ENCODE assay signal across 29 mouse cellular contexts in the genomic region with DNA sequence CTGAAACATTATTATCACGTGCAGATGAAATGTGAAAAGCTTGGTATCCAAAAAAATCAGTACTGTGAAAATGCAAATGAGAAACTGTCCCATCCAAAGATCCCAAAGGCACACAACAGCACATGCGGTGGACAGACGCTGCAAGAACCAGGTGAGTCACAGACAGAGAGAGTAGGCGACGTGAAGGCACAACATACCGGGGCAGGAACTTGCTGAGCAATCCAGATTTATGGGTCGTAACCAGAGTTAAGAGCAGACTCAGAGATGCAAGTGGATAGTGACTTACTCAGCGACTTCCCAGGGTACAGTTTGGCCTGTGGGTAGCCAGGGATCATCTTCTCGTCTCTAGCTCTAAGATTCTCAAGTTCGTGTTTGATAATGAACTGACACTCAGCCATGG. TPM values are rescaled to one million over a fixed set of nuclear protein-coding genes. Genes with fewer than 3 reads are reported as not detected.
DNase-seq lines count a peak whose midpoint lies in the region; ATAC-seq lines count a peak whose summit lies in the region.
"Had no signal": no experiment of that assay in that cellular context is flagged by ENCODE, and none has a peak within 500 bp of the region (broad histone marks: within the 10 kb centered on the region; RNA-seq: fewer than 3 reads in every experiment).

No protein-coding gene starts in this region.

- peak; percentile 12 for DNase-seq in 3T3-L1 (ENCODE audit: low read depth, low spot score)
- DNase-seq in brain, adult 2 months (ENCODE audit: low read depth, low spot score) = peak; percentile 32
- peak; percentile 18 for DNase-seq in skeletal muscle tissue, adult 2 months (ENCODE audit: low read depth, low spot score)
- DNase-seq in layer of hippocampus, adult 18-20 months (ENCODE audit: low spot score in 2 of 2) = no peak
- DNase-seq in urinary bladder, postnatal 36 days (ENCODE audit: low spot score in 2 of 2) = no peak
- no peak for DNase-seq in cerebellum, postnatal 4 days (ENCODE audit: low spot score in 2 of 2)
- DNase-seq: adrenal gland, adult 8-10 months; adrenal gland, postnatal 14 days; adrenal gland, postnatal 36 days; B cell, adult 2 months; cerebellum, adult 11 months; cerebellum, adult 18-20 months; cerebellum, adult 9-10 months; cerebellum, postnatal 10 days; cerebellum, postnatal 25 days; embryo, embryonic 11 days had no signal

- no peaks in the 10 kb centered on the region for H3K27me3 ChIP-seq in intestine, embryonic 16.5 days (replicated peaks; ENCODE audit: control insufficient read depth, insufficient read depth, low read length)
- no peaks in the 10 kb centered on the region for H3K27me3 ChIP-seq in hindbrain, embryonic 13.5 days
- H3K27me3 ChIP-seq: CH12.LX; embryonic facial prominence, embryonic 13.5 days; embryonic facial prominence, embryonic 15.5 days; forebrain, embryonic 12.5 days; Patski had no signal

- H3K27ac ChIP-seq in intestine, embryonic 16.5 days (ENCODE audit: low read length) = peak overlapping the region; percentile 41; the same call in 1 of the 2 replicates
- no peak overlapping the region for H3K27ac ChIP-seq in hindbrain, embryonic 13.5 days
- H3K27ac ChIP-seq: embryonic facial prominence, embryonic 13.5 days; embryonic facial prominence, embryonic 15.5 days; forebrain, embryonic 10.5 days; forebrain, embryonic 12.5 days had no signal

- peaks cover 7% of the 10 kb centered on the region; the same call in 1 of the 2 replicates for H3K36me3 ChIP-seq in intestine, embryonic 16.5 days (ENCODE audit: control insufficient read depth, insufficient read depth, low read length)
- H3K36me3 ChIP-seq in hindbrain, embryonic 13.5 days = peaks cover 78% of the 10 kb centered on the region

- no peak overlapping the region for H3K4me3 ChIP-seq in intestine, embryonic 16.5 days (ENCODE audit: low read length)
- H3K4me3 ChIP-seq in hindbrain, embryonic 13.5 days = no peak overlapping the region
- H3K4me3 ChIP-seq: embryonic facial prominence, embryonic 13.5 days; embryonic facial prominence, embryonic 15.5 days; erythroblast, embryonic 14.5 days; forebrain, embryonic 10.5 days; forebrain, embryonic 12.5 days had no signal

- no peak overlapping the region for H3K9ac ChIP-seq in intestine, embryonic 16.5 days (ENCODE audit: low read depth, low read length)
- H3K9ac ChIP-seq in hindbrain, embryonic 13.5 days = no peak overlapping the region
- H3K9ac ChIP-seq: embryonic facial prominence, embryonic 13.5 days; embryonic facial prominence, embryonic 15.5 days; forebrain, embryonic 12.5 days had no signal

- H3K9me3 ChIP-seq in intestine, embryonic 16.5 days (ENCODE audit: control insufficient read depth, low read length) = no peaks in the 10 kb centered on the region
- no peaks in the 10 kb centered on the region for H3K9me3 ChIP-seq in hindbrain, embryonic 13.5 days
- H3K9me3 ChIP-seq: embryonic facial prominence, embryonic 13.5 days; embryonic facial prominence, embryonic 15.5 days; forebrain, embryonic 10.5 days; forebrain, embryonic 12.5 days; G1E had no signal

- 67% methylated on average over 10 of the region's 10 CpGs for WGBS in intestine, embryonic 16.5 days
- 89% methylated on average over 10 of the region's 10 CpGs for WGBS in hindbrain, embryonic 13.5 days

- peaks cover 8% of the 10 kb centered on the region; the same call in 1 of the 2 replicates for H3K4me1 ChIP-seq in intestine, embryonic 16.5 days (ENCODE audit: control insufficient read depth, insufficient read depth, low read length)
- no peaks in the 10 kb centered on the region; the same call in 1 of the 2 replicates for H3K4me1 ChIP-seq in hindbrain, embryonic 13.5 days (replicated peaks)
- H3K4me1 ChIP-seq: embryonic facial prominence, embryonic 13.5 days; embryonic facial prominence, embryonic 15.5 days; forebrain, embryonic 10.5 days; forebrain, embryonic 12.5 days had no signal

- H3K4me2 ChIP-seq in intestine, embryonic 16.5 days (ENCODE audit: low read depth, low read length) = no peak overlapping the region
- no peak overlapping the region for H3K4me2 ChIP-seq in hindbrain, embryonic 13.5 days
- H3K4me2 ChIP-seq: embryonic facial prominence, embryonic 13.5 days; embryonic facial prominence, embryonic 15.5 days; forebrain, embryonic 12.5 days had no signal

- peak; percentile 79 for ATAC-seq in intestine, embryonic 16.5 days
- no peak for ATAC-seq in hindbrain, embryonic 13.5 days (ENCODE audit: low FRiP score)
- ATAC-seq: CD4-positive, CD25-positive, alpha-beta regulatory T cell, adult 4 months; forebrain, embryonic 14.5 days; forebrain, embryonic 16.5 days; Patski had no signal

RNA-seq across cellular contexts. Expression of gene Ano10, which starts 23.3 kb away (rescaled TPM):
- 37.9 and 39.7 TPM in 2 replicates for polyA plus RNA-seq in intestine, embryonic 16.5 days (2015; fragmentation: Nextera tagmentation; extraction: Ambion mirVana)
- 10 to 100 TPM; 23.8 to 26.4 TPM for total RNA-seq in layer of hippocampus, adult 18-20 months (2021)
- polyA plus RNA-seq in hindbrain, embryonic 13.5 days (2015; fragmentation: Nextera tagmentation; extraction: Ambion mirVana) = 48.7 and 49.7 TPM in 2 replicates

Comparison
In these comparisons a context has a peak if more than half of its experiments do, and no peak if none do; other contexts are left out.
1. DNase-seq: peak in 3T3-L1 (single experiment), brain, adult 2 months (single experiment) and skeletal muscle tissue, adult 2 months (single experiment); none in layer of hippocampus, adult 18-20 months (0 of 2), urinary bladder, postnatal 36 days (0 of 2) and cerebellum, postnatal 4 days (0 of 2).